Mouse (Mus musculus) skeletal muscle tissue, adult 2 months (tissue): Measurements from ENCODE around the gene Parp16.
A peak's percentile ranks its signal among the peaks of the same experiment; 100 is the strongest.
"Not testable (repeated sequence)": the region's sequence is repeated elsewhere in the genome, so short reads cannot be mapped to it uniquely, and the experiment has no call there.

Experiments
- DNase-seq: peaks from one replicate; pipeline ENCODE4 v3.0.0-alpha.2; 2012; ENCODE audit warnings: low read depth, low spot score

Gene Parp16

GRCm38 (mm10) chr9:65178336-65179213 lies 16.6 kb upstream of the Parp16 start:
- no peak for DNase-seq

- no peak for DNase-seq
Measured at GRCm38 (mm10) chr9:65179817-65180624, 15.1 kb upstream of the Parp16 start.

GRCm38 (mm10) chr9:65188599-65188998 lies 6.6 kb upstream of the Parp16 start:
- DNase-seq = peak; percentile 84

GRCm38 (mm10) chr9:65190306-65190705 lies 4.8 kb upstream of the Parp16 start:
- DNase-seq = no peak

- DNase-seq = no peak
Measured at GRCm38 (mm10) chr9:65191389-65191754, 3.8 kb upstream of the Parp16 start.

GRCm38 (mm10) chr9:65191755-65192469 lies 3.2 kb upstream of the Parp16 start:
- DNase-seq = no peak

- no peak for DNase-seq
Measured at GRCm38 (mm10) chr9:65193214-65193613, 1.9 kb upstream of the Parp16 start.

- peak; percentile 62 for DNase-seq
Measured at GRCm38 (mm10) chr9:65195621-65195981, 448 bp downstream of the Parp16 start.

GRCm38 (mm10) chr9:65195982-65196737 lies 1.0 kb downstream of the Parp16 start:
- peak; percentile 79 for DNase-seq

GRCm38 (mm10) chr9:65196738-65197569 lies 1.8 kb downstream of the Parp16 start:
- peak; percentile 92 for DNase-seq

GRCm38 (mm10) chr9:65197826-65198225 lies 2.7 kb downstream of the Parp16 start:
- DNase-seq = peak; percentile 48

- no peak for DNase-seq
Measured at GRCm38 (mm10) chr9:65199723-65200122, 4.6 kb downstream of the Parp16 start.

- peak; percentile 83 for DNase-seq
Measured at GRCm38 (mm10) chr9:65200606-65201005, 5.5 kb downstream of the Parp16 start.

- peak; percentile 48 for DNase-seq
Measured at GRCm38 (mm10) chr9:65201021-65201380, 5.8 kb downstream of the Parp16 start.

GRCm38 (mm10) chr9:65201381-65202164 lies 6.4 kb downstream of the Parp16 start:
- peak; percentile 94 for DNase-seq

GRCm38 (mm10) chr9:65202165-65202754 lies 7.1 kb downstream of the Parp16 start:
- no peak for DNase-seq

GRCm38 (mm10) chr9:65205049-65205815 lies 10.1 kb downstream of the Parp16 start:
- peak; percentile 56 for DNase-seq

- DNase-seq = not testable (repeated sequence)
Measured at GRCm38 (mm10) chr9:65207041-65207815, 12.1 kb downstream of the Parp16 start.
